Mouse (Mus musculus): ENCODE results near the gene Frrs1l. TPM values are rescaled to one million over a fixed set of nuclear protein-coding genes. Genes with fewer than 3 reads are reported as not detected.

Gene Frrs1l
- polyA plus RNA-seq (2015; fragmentation: Nextera tagmentation; extraction: Ambion mirVana), result 0.33 and 0.46 TPM in 2 replicates

DNA sequence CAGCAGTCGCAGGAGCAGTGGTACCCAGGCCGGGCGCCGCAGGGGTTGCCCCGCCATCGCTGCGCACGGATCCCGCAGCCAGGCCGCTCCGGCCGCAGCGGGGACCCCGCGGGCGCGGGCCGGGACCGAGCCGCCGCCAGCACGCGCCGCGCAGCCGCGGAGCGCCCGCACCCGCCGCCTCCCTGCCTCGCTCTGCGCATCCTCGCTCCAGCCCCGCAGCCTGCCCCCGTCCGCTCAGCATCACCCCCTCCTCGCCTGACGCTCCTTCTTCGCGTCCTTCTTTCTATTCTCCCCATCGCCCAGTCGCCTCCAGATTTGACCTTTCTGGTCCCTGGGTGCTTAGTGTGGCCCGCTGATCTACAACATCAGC is at the start of gene Frrs1l:
Frrs1l (minus strand) TSS at position 177 of the 370 bp plus-strand sequence.

GRCm38 (mm10) chr4:56946641-56947640 is 43.2 kb downstream of the Frrs1l start, which contains the start of gene Tmem245:
TSS of gene Tmem245 (minus strand) at chr4:56947437.

Other genes with a start within 250 kb of the Frrs1l start
- gene Actl7b, start 248.9 kb downstream of the Frrs1l start, polyA plus RNA-seq (2015; fragmentation: Nextera tagmentation; extraction: Ambion mirVana), result not detected in 2 replicates
- gene Actl7a, start 247.0 kb downstream of the Frrs1l start, polyA plus RNA-seq (2015; fragmentation: Nextera tagmentation; extraction: Ambion mirVana), result not detected in 2 replicates
- gene Elp1, start 188.1 kb downstream of the Frrs1l start, polyA plus RNA-seq (2015; fragmentation: Nextera tagmentation; extraction: Ambion mirVana), result 17.9 and 20.0 TPM in 2 replicates
- 4.0 and 7.0 TPM in 2 replicates for gene Fam206a, start 188.0 kb downstream of the Frrs1l start, polyA plus RNA-seq (2015; fragmentation: Nextera tagmentation; extraction: Ambion mirVana)
- 17.6 and 24.0 TPM in 2 replicates for gene Ctnnal1, start 125.2 kb downstream of the Frrs1l start, polyA plus RNA-seq (2015; fragmentation: Nextera tagmentation; extraction: Ambion mirVana)
- gene Tmem245, start 43.0 kb downstream of the Frrs1l start, polyA plus RNA-seq (2015; fragmentation: Nextera tagmentation; extraction: Ambion mirVana), result 5.2 and 14.1 TPM in 2 replicates
- 1.3 and 1.9 TPM in 2 replicates for gene Epb41l4b, start 153.0 kb upstream of the Frrs1l start, polyA plus RNA-seq (2015; fragmentation: Nextera tagmentation; extraction: Ambion mirVana)